Mouse (Mus musculus): Measurements from ENCODE around the gene Fpgs. TPM values are rescaled to one million over a fixed set of nuclear protein-coding genes. Genes with fewer than 3 reads are reported as not detected.

Gene Fpgs
- total and polyA plus RNA-seq, 3 experiments, result 40.0 to 73.9 TPM; not detected in 1

GRCm38 (mm10) chr2:32700966-32701743, 2.8 kb downstream of the Fpgs start:
- Histone ChIP-seq H3K9me3 (replicated peaks; ENCODE audit: insufficient read depth, low read length) (no peaks in the 10 kb centered on the region), H3K79me2 (ENCODE audit: control insufficient read depth, insufficient read depth, low read length, poor library complexity) (no peaks in the 10 kb centered on the region), H3K9ac (ENCODE audit: control insufficient read depth, low read depth, low read length, poor library complexity, severe bottlenecking) (no peak overlapping the region), H3K36me3 (ENCODE audit: control insufficient read depth in 1 of 2, insufficient read depth in 2 of 2, low read length in 2 of 2) (peaks cover 0 to 2% of the 10 kb centered on the region in 2 experiments; a peak in 1 of 4 replicates), H3K4me1 (ENCODE audit: control insufficient read depth in 1 of 2, insufficient read depth in 2 of 2, low read length in 2 of 2) (no peaks in the 10 kb centered on the region), H3K27ac (ENCODE audit: control insufficient read depth, low read depth, low read length) (no peak overlapping the region), H3K4me3 (ENCODE audit: control insufficient read depth in 1 of 2, insufficient read depth in 1 of 2, low read depth in 2 of 2, low read length in 2 of 2) (no peak overlapping the region), H3K27me3 (ENCODE audit: control insufficient read depth in 1 of 2, insufficient read depth in 2 of 2, low read length in 2 of 2) (no peaks in the 10 kb centered on the region)
- DNase-seq (ENCODE audit: low read depth, low spot score), result no peak
- TF ChIP-seq TBP (IDR thresholded peaks at IDR 0.05; ENCODE audit: low read depth, low read length) (no peak), CHD1 (IDR thresholded peaks at IDR 0.05; ENCODE audit: low read depth, low read length) (no peak), ZNF384 (IDR thresholded peaks at IDR 0.05; ENCODE audit: low read depth, low read length) (no peak), HCFC1 (IDR thresholded peaks at IDR 0.05; ENCODE audit: low read depth, low read length) (no peak), RCOR1 (IDR thresholded peaks at IDR 0.05; ENCODE audit: low read depth, low read length) (no peak), UBTF (IDR thresholded peaks at IDR 0.05; ENCODE audit: borderline replicate concordance, insufficient read depth, low read depth, low read length) (no peak), EP300 (IDR thresholded peaks at IDR 0.05; ENCODE audit: low read depth in 1 of 2, low read length in 2 of 2) (no peak), GATA1 (IDR thresholded peaks at IDR 0.05; ENCODE audit: low read depth, low read length) (no peak), E2F4 (IDR thresholded peaks at IDR 0.05; ENCODE audit: borderline replicate concordance, low read depth, low read length) (no peak), MYB (IDR thresholded peaks at IDR 0.05; ENCODE audit: low read depth, low read length) (no peak), TAL1 (IDR thresholded peaks at IDR 0.05; ENCODE audit: low read length) (no peak), NELFE (IDR thresholded peaks at IDR 0.05; ENCODE audit: low read depth, low read length) (no peak), BHLHE40 (IDR thresholded peaks at IDR 0.05; ENCODE audit: borderline replicate concordance, low read depth, low read length) (no peak), SIN3A (IDR thresholded peaks at IDR 0.05; ENCODE audit: low read length) (no peak), ZC3H11A (IDR thresholded peaks at IDR 0.05; ENCODE audit: low read depth, low read length) (no peak)

- Histone ChIP-seq H3K27me3 (ENCODE audit: control insufficient read depth in 1 of 2, insufficient read depth in 2 of 2, low read length in 2 of 2) (no peaks in the 10 kb centered on the region), H3K9me3 (replicated peaks; ENCODE audit: insufficient read depth, low read length) (no peaks in the 10 kb centered on the region), H3K36me3 (ENCODE audit: control insufficient read depth in 1 of 2, insufficient read depth in 2 of 2, low read length in 2 of 2) (no peaks in the 10 kb centered on the region), H3K79me2 (ENCODE audit: control insufficient read depth, insufficient read depth, low read length, poor library complexity) (no peaks in the 10 kb centered on the region), H3K4me1 (ENCODE audit: control insufficient read depth in 1 of 2, insufficient read depth in 2 of 2, low read length in 2 of 2) (no peaks in the 10 kb centered on the region), H3K9ac (ENCODE audit: control insufficient read depth, low read depth, low read length, poor library complexity, severe bottlenecking) (no peak overlapping the region), H3K27ac (ENCODE audit: control insufficient read depth, low read depth, low read length) (no peak overlapping the region), H3K4me3 (ENCODE audit: control insufficient read depth in 1 of 2, insufficient read depth in 1 of 2, low read depth in 2 of 2, low read length in 2 of 2) (no peak overlapping the region)
- TF ChIP-seq TBP (IDR thresholded peaks at IDR 0.05; ENCODE audit: low read depth, low read length) (no peak), GATA1 (IDR thresholded peaks at IDR 0.05; ENCODE audit: low read depth, low read length) (no peak), USF1 (IDR thresholded peaks at IDR 0.05; ENCODE audit: low read depth, low read length) (no peak), CHD1 (IDR thresholded peaks at IDR 0.05; ENCODE audit: low read depth, low read length) (no peak), MAZ (IDR thresholded peaks at IDR 0.05; ENCODE audit: low read depth, low read length) (no peak), ZKSCAN1 (IDR thresholded peaks at IDR 0.05; ENCODE audit: low read depth, low read length) (no peak), USF2 (IDR thresholded peaks at IDR 0.05; ENCODE audit: borderline replicate concordance in 1 of 2, insufficient read depth in 1 of 2, low read depth in 1 of 2, low read length in 2 of 2) (no peak), ZNF384 (IDR thresholded peaks at IDR 0.05; ENCODE audit: low read depth, low read length) (no peak), ZC3H11A (IDR thresholded peaks at IDR 0.05; ENCODE audit: low read depth, low read length) (no peak), MYB (IDR thresholded peaks at IDR 0.05; ENCODE audit: low read depth, low read length) (no peak), RAD21 (IDR thresholded peaks at IDR 0.05; ENCODE audit: low read depth, low read length) (no peak), KAT2A (conservative IDR thresholded peaks at IDR 0.05; ENCODE audit: low read depth, low read length) (no peak), CTCF (IDR thresholded peaks at IDR 0.05 in 2 of 3, conservative IDR thresholded peaks at IDR 0.05 in 1 of 3; ENCODE audit: control insufficient read depth in 1 of 3, insufficient read depth in 1 of 3, low read depth in 2 of 3, low read length in 3 of 3, poor library complexity in 1 of 3, severe bottlenecking in 1 of 3) (no peak), CHD2 (IDR thresholded peaks at IDR 0.05; ENCODE audit: low read length) (no peak)
- DNase-seq (ENCODE audit: low read depth, low spot score), result no peak
Measured at GRCm38 (mm10) chr2:32699680-32700079, 4.3 kb downstream of the Fpgs start.

Data from MEL (cell line).